Mouse (Mus musculus) urinary bladder, postnatal 14 days (tissue): ENCODE data around the gene Chst15.

ENCODE experiments used
- DNase-seq: peaks from one replicate; pipeline ENCODE4 v3.0.0; 2021; ENCODE audit warnings: low spot score

Chst15 gene

DNA sequence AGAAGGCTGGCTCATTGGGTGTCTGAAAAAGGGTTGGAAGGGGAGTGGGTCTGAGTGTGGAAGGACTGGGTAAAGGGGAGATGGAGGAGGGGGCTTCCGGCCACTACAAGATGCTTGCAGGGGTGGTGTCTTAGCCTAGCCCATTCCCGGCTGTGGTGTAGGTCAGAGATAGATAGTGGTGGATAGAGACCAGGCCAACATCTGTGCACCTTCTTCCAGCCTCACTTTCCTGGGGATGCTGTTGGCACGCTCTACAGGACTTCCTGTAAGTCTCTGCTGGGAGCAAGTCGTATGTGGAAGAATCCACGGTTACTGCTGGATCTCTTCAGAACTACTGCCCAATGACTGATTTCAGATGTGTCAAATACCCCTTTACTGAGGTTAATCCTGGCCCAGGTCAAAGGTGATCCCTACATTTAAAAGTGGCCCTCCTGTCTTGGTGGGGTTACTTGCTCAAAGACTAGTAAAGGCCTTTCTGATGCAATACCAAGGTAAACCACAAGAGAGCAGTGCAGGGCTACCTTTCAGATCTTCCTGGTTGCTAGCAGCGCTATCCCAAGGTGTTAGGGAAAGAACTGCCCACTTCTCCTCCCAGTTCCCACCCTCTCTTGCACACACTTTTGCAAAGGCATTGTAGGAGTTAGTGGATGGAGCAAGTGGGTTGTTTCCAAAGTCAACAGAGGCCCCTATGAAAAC lies 90.5 kb downstream of the Chst15 start:
- DNase-seq = peak; percentile 87

DNA sequence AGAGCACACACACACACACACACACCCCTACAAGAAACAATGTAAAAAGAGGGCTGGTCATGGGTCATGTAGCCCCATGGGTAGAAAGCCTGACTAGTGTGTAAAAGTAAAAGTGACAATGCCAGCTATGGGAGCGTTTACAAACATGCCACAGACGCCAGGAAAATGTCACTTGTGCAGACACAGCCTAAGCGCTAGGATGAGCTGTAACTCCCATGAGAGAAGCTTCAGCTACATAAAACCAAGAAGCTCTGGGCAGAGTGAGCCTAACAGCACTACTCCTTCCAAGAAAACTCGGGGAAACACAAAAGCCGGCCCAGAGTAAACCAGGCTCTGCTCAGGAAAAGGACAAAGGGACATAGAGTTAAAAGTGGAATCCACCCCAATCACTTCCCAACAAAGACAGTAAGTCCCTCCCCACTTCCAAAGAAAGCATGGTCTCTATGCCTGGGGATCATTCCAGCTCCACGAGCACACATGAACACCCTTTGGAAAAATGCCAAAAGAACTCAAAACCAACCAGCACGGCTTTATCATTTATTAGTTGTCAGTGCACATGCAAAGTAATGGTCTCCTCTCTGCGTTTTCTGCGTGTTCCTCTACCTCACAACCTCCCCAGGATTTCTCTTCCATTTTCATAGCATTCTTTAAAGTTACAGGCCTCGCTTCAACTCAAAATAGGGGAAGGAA lies 93.4 kb downstream of the Chst15 start:
- no peak for DNase-seq

DNA sequence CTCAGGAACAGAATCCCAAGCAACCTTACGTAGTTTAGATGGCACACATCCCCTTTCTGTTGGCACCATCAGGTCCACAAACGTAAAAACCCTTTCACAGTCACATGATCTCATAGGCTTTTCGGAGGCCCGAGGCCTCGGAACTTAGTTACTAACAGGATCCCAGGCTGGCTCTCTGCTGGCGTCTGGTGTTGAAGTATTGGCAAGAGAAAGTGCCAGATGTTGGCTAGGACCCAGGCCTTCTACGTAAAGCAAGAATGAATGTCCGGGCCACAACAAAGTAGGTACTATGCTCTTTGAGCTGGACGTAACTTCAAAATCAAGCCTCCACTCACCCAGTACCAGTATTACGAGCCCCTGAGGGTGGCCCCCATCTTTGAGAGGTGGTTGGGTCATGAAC lies 103.0 kb downstream of the Chst15 start:
- DNase-seq = no peak

DNA sequence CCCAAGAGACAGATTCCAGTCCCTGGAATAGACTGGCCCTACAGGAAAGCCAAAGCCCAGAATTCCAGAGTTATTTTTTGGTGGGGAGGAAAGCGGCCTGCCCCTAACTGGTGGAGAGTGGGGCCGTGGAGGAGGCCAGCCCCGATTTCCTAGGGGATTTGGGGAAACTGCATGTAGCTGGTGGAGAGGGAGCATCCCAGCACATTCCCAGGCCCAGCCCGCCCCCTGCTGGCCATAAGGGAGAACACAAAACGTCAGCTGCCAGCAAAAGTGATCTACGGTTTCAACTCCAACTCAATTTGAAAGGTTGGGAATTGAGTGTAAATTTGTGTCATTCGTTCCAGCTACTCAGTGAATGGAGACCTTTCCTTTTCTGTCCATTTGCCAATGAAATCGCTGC lies 103.6 kb downstream of the Chst15 start:
- DNase-seq = peak; percentile 68

DNA sequence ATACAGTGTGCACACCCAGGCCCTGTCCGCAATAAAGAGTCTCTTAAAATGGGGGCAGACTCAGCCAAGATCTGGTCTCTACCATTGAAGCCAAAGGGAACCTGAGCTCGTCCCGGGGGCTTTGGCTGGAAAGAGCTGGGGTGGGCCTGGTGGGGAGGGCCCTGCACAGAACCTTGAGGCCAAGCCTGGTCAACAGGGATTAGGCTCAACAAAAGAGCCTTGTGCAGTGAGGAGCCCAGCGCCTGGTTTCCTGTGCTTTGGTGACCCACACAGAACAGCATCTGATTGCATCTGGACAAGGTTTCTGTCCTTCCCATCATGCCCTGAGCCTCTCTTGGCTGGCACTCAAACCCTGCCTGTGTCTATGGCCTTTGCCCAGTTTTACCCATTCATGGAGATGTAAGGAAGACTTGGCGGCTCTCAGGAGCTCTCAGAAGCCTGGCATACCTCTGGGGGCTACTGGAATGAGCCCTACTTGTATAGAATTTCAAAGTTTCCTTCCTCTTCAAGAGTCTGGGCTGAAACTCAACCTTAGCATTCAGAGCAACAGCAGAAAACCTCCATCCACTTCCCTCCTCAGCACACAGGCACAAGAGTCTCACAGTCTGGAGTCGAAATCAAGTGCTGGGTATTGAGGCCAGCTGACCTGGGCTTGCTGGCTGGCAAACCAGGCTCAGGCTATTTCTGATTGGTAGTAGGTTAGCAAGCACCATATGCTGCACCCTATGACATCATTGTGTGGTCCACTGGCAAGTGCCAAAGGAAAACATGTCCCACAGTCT lies 104.9 kb downstream of the Chst15 start:
- DNase-seq = no peak

DNA sequence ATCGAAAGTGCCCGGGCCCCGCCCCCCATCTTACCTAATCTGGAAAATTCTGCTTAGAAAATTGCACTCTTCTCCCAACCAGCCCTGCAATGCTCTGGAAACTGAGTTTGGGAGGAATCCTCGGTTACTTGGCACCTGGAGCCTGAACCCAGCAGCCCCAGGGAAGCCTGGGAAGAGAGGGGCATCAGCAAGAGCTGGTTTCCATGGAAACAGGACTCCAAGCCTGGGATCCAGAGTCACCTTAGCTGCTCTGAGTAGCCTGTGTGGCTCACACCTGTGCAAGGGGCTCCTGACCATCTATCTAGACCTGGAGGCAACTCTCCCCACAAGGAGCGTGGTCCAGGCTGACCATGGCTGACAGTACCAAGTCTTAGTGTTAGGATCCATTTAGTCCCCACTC lies 106.4 kb downstream of the Chst15 start:
- DNase-seq = no peak

DNA sequence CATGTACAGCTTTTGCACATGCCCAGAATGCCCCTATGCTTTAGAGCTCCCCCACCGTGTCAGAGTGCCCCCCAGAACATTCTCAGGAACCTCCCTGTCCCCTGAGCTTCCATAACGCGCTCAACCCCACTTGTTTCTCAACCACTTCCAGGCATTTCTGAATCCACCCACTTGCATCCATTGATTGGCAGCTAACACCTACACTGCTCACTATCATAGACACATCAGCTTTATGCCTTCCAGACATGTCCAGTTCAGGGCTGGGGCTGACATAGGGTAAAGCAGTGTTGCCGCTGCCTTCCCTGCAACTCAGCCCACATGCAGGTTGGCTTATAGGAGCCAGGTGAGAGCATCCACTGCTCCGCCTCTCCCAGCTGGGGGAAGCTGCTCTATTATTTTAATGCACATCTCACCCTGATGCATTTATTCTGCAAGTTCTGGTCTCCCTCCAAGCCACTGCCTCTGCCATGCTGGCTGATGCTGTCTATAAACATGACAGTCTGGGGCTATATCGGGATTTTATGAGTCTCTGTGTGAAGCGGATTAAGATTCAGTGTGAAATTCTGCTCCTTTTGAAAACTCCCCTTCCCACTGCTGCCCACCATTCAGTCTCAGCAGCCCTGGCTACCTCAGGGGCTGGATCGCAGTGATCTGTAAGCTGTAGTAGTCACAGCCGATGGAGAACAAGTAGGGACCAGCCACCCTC lies 107.9 kb downstream of the Chst15 start:
- DNase-seq = no peak

DNA sequence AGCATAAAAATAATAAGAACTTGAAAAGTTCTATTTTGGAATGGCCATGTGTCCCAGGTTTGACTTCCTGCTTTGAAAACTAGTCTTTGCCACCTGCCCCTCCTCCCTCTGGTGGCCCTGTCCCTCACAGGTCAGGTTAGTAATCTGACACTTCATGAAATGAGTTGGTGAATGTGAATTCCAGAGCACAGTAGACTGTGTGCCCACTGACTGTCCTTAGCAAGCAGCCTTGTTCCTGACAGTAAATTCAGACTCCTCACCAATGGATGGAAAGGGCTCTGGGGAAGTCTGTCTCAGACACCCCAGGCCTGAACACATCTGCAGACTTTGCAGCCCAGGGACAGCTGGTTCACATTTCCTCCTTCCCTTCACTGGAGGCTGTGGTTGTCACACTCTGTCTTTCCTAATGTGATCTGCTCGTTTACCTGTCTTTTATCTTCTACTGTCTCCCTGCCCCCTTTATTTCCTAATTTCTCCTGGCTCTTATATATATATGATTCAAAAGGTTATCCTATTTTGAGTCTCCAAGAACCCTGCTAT lies 112.9 kb downstream of the Chst15 start:
- DNase-seq = no peak

DNA sequence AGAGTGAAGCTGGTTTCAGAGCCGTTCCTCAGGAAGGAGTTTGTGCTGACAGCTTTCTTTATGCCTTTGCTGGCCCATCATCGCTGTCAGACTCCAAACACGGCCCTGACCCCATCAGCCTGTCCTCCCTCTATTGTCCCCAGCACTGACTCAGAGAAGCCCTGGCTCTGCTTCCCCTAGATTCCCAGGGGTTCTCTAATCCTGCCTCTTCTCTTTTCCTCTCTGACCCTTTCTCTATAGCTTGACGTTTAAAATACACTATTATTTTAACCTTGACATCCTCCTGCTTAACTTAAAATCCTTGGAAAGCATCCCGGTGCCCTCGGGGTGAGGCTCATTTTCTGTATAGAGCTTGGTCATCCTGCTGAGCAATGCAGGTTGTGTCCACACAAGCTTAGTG lies 117.3 kb downstream of the Chst15 start:
- DNase-seq = no peak

DNA sequence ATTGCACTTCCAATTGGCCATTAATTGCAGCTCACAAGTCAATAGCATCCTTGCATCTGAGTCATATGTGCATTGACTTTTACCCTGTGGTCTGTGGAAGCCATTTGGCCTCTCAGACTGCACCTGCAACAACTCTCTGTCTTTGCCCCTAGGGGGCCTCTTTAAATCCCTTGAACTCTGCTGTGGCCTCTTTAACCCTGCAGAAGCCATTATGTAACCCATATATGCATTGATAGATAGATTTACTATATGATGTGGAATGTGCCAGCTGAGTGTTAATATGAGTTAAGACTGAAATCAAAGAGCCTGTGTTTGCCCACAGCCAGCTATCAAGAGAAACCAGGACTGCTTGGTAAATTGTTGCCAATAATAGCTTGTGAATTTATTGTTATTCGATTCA lies 118.2 kb downstream of the Chst15 start:
- no peak for DNase-seq

DNA sequence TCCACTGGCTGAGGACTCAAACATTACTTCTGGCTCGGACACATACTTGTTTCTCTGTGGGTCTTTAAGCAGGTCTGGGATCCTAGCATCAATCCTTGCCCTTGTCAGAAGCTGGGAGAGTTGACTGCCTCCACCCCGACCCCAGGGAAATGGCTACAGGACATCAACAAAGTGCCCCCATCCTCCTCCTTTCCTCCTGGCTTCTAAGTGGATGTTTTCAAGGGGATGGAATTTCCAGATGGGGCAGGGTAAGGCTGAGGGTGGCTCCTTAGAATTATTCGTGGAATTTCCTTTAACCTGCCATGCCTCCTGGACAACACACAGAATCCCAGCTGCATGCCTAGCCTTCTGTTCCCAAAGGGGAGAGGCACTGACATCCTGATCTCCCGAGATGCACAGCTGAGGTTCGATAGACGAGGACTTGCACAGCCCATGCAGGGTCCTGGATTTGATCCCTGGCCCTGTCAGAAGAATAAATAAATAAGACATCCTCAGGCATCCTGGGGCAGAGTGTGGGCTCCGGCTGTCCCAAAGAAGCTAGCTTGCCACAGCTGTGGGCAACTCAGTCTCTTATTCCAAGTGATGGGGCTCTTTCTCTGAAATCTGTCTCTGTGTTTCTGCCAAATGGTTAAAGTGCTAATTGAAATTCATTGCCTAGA lies 119.1 kb downstream of the Chst15 start:
- DNase-seq = no peak

DNA sequence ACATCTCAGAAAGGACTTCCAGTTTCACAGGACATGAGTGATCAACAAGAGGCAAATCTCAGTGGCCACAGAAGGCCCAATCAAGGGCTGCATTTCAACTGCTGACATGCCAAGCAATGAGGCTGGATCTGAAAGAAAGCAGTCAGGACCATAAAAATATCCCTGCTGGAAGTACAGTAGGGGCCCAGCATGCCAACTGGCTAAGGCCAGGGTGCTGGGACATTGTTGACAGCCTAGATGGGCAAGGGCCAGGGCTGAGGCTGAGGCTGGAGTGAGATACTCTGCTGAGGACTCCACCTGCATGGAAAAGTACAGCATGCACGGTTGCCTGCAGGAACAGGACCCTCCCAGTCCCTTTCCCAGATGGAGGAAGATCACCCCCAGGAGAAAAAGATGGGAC lies 120.4 kb downstream of the Chst15 start:
- no peak for DNase-seq

DNA sequence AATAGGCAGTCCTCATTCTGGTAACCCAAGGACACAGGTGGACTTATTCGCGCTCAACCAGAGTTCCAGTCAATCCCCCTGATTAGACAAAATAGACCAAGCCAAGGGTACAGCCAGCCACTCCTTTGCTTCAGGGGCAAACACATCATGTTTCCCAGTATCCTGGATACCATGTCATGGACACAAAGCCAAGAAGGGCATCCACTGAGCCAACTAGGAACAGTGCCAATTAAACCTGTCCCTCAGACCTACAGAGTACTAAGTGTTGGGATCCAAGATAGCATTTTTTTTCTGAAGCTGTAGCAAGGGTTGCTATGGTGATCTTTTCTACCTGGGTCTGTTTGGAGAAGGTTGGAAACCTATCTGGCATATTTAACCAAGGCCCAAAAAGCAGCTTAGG lies 123.4 kb downstream of the Chst15 start:
- no peak for DNase-seq

DNA sequence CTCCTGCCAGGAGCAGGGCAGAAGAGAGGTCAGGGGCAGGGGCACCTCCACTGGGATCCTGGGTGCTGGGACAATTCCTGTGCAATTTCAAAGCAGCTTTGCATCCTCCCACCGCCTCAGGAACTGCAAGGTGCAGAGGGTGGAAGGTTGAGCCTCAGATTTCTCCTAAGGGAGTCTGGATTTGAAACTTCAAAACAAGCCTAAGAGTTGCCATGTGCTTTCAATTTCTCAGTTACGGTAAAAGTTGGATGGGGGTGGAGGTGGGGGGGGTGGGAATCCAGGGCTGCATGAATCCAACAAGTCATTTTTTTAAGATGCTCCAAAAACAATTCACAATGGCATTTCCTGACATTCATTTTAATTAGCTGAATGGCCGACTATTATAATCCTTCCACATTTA lies 129.6 kb downstream of the Chst15 start:
- DNase-seq = no peak
